Mouse (Mus musculus) right cerebral cortex, postnatal 4 days (tissue): ENCODE results near the gene Dnajc27.
A peak's percentile ranks its signal among the peaks of the same experiment; 100 is the strongest.

ENCODE experiments used
- DNase-seq: peaks from one replicate; pipeline ENCODE4 v3.0.0-alpha.2; 2022

Dnajc27 gene

GRCm38 (mm10) chr12:4107383-4107782, 25.0 kb downstream of the Dnajc27 start:
- DNase-seq = peak; percentile 79

- DNase-seq = no peak
These were observed 33.7 kb downstream of the Dnajc27 start for GRCm38 (mm10) chr12:4116132-4116531.

GRCm38 (mm10) chr12:4117136-4117535, 34.8 kb downstream of the Dnajc27 start:
- DNase-seq = no peak

GRCm38 (mm10) chr12:4117579-4117978, 35.2 kb downstream of the Dnajc27 start:
- DNase-seq = peak; percentile 40

- DNase-seq = no peak
These were observed 45.0 kb downstream of the Dnajc27 start for GRCm38 (mm10) chr12:4127346-4127745.

- peak; percentile 82 for DNase-seq
These were observed 50.8 kb downstream of the Dnajc27 start, which contains the start of gene Adcy3 for GRCm38 (mm10) chr12:4132941-4133846. Adcy3 (plus strand) TSS chr12:4133103.

- DNase-seq = no peak
These were observed 51.4 kb downstream of the Dnajc27 start for GRCm38 (mm10) chr12:4133847-4134212.

GRCm38 (mm10) chr12:4143179-4143578, 60.8 kb downstream of the Dnajc27 start:
- no peak for DNase-seq

GRCm38 (mm10) chr12:4150936-4151335, 68.6 kb downstream of the Dnajc27 start:
- no peak for DNase-seq

GRCm38 (mm10) chr12:4151969-4152368, 69.6 kb downstream of the Dnajc27 start:
- no peak for DNase-seq

- no peak for DNase-seq
These were observed 75.1 kb downstream of the Dnajc27 start for GRCm38 (mm10) chr12:4157466-4157865.

GRCm38 (mm10) chr12:4158179-4158578, 75.8 kb downstream of the Dnajc27 start:
- DNase-seq = no peak

- no peak for DNase-seq
These were observed 76.7 kb downstream of the Dnajc27 start for GRCm38 (mm10) chr12:4158868-4159632.
